Mouse (Mus musculus): Measurements from ENCODE around the gene Chst8. TPM values are rescaled to one million over a fixed set of nuclear protein-coding genes. Genes with fewer than 3 reads are reported as not detected.

The Chst8 gene
- total RNA-seq, 2 experiments from 2014 or later, result not detected

- ATAC-seq (replicated peaks; ENCODE audit: poor library complexity, severe bottlenecking), result peak; percentile 50; the same call in 1 of the 2 replicates
Measured at GRCm38 (mm10) chr7:34719599-34719998, 92.9 kb downstream of the Chst8 start.

DNA sequence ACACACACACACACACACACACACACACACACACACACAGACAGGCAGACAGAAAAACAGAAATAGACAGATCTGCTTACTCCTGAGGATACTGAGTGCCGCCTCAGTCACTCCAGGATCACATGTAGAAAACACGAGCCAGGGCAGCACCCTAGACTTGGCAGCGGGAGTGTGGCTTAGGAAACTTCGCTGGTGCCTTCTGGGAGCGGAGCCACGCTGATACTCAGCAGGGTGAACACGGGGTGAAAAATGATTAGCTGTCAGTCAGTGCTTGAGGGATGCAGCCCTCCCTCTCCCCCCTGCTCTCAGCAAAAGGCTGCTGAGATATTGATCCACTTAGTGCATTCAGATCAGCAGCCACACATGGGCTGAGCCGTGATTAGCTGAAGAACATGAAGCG, 93.9 kb downstream of the Chst8 start:
- ATAC-seq (replicated peaks; ENCODE audit: poor library complexity, severe bottlenecking), result no peak

- ATAC-seq (replicated peaks; ENCODE audit: poor library complexity, severe bottlenecking), result no peak
Measured at GRCm38 (mm10) chr7:34717161-34717810, 95.2 kb downstream of the Chst8 start.

DNA sequence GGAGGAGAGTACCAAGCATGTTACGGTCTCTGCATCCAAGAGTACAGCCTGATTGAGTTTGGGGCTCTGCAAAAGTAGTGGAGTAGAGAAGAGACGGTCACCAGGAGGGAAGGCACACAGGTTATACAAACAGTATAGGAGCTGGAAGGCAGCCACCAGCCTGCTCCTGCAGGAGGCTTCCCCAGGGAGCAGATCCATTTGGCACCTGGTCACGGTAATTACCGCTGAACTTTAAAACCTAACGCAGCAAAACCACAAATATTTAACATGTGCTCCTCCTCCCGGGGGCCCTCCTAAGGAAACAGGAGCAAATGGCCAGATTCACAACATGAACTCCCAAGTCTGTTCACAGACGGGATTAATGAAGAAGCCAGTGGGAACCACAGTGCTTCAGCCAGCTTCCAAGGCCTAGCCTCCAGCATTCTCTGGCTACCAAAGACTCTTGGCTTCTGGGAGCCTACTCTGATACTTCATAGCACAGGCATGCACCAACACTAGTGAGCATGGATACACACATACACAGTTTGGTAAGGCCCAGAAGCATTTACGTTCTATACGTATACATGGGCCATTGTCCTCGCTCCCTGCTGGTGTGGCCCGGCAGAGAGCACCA, 97.6 kb downstream of the Chst8 start:
- ATAC-seq (replicated peaks; ENCODE audit: poor library complexity, severe bottlenecking), result no peak

DNA sequence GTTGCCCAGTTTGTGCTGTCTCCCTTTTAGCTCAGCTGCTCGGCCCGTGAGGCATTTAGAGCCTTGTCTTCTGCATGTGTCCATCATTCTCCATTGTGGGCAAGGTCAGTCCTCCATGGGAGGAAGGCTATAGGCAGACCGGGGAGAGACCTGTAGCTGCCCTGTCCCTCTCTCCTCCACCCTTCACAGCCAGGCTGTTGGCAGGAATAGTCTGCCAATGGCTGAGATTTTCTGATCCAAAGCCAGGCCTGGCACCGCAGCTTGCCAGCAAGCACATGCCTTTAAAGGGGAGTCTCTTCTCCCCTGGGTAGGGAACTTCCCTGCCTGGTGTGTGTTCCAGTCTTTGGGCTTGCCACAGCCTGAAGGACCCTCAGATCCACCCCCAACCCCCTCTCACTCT, 103.4 kb downstream of the Chst8 start:
- no peak for ATAC-seq (replicated peaks; ENCODE audit: poor library complexity, severe bottlenecking)

GRCm38 (mm10) chr7:34704401-34704800, 108.1 kb downstream of the Chst8 start:
- ATAC-seq (replicated peaks; ENCODE audit: poor library complexity, severe bottlenecking), result no peak

- no peak for ATAC-seq (replicated peaks; ENCODE audit: poor library complexity, severe bottlenecking)
Measured at GRCm38 (mm10) chr7:34703437-34703836, 109.1 kb downstream of the Chst8 start.

- no peak for ATAC-seq (replicated peaks; ENCODE audit: poor library complexity, severe bottlenecking)
Measured at GRCm38 (mm10) chr7:34702718-34703351, 109.7 kb downstream of the Chst8 start.

- ATAC-seq (replicated peaks; ENCODE audit: poor library complexity, severe bottlenecking), result no peak
Measured at GRCm38 (mm10) chr7:34699888-34700287, 112.6 kb downstream of the Chst8 start.

DNA sequence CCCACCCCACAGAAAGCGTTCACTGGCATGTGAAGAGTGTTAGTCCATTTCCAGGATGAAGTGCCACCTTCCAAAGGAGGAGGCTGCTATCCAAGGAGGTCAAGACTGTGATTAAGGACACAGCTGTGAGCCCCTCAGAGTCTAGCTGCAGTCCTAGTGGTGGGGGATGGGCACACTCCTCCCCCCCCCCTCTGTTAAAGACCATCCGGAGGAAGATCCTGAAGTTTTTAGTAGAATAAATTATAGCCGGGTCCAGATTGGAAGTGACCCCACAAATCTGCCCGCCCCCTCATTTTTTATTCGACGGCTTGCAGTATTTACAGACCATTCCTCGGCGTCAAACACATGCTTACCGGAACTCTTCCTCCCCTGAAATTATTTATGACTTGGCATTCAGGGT, 114.3 kb downstream of the Chst8 start:
- no peak for ATAC-seq (replicated peaks; ENCODE audit: poor library complexity, severe bottlenecking)

DNA sequence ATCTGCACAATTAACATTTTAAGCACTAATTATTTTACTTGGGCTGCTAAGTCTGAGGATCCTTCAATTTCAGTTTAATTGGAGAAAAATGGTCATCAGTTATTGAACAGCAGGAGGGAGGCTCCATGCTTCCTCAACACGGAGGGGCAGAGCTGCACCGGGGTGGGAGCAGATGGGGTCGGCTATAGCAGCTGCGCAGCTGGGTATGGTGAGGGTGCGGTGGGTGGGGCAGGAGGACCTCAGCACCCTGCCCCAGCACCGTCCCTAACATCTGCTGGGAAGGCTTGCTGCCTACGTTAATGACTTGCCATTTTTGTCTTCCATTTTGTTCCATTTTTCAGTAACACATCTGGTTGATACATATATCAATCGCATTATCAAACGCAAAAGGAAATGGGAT, 116.4 kb downstream of the Chst8 start:
- ATAC-seq (replicated peaks; ENCODE audit: poor library complexity, severe bottlenecking), result no peak

DNA sequence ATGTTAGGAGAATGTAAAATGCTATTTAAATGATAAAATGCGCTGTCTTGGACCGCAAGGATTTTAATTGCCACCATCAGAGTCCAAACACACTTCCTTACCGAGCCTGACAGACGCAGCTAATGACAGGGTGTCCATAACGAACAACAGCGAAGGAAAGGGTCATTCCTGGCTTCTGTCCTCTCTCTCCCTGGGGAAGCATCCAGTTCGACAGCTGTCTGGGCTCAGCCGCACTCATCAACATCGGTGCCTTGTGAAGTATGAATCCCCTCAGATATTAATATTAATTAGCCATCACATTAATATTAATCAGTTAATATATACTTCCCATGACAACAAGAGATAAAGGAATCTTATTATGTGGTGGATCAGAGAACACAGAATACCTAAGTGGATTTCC, 117.6 kb downstream of the Chst8 start:
- no peak for ATAC-seq (replicated peaks; ENCODE audit: poor library complexity, severe bottlenecking)

- ATAC-seq (replicated peaks; ENCODE audit: poor library complexity, severe bottlenecking), result no peak
Measured at GRCm38 (mm10) chr7:34693916-34694315, 118.6 kb downstream of the Chst8 start.

DNA sequence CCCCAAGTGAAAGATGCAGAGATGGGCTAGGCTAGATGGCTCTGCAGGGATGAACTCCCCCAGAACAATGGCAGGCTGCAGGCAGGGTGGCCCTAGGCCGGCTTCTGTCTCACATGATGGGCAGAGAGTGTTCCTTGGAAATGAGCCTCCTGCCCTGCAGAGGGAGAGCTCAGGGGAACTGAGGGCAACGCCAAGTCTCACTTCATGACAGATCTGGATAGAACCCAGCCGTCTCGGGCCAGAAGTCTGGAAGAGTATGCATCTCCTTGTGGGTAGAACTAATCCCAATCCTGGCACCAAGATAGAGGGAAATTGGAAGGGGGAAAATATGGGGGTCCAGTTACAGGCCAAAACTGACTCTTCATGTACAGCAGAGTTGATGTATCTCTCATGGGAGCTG, 119.4 kb downstream of the Chst8 start:
- ATAC-seq (replicated peaks; ENCODE audit: poor library complexity, severe bottlenecking), result no peak

DNA sequence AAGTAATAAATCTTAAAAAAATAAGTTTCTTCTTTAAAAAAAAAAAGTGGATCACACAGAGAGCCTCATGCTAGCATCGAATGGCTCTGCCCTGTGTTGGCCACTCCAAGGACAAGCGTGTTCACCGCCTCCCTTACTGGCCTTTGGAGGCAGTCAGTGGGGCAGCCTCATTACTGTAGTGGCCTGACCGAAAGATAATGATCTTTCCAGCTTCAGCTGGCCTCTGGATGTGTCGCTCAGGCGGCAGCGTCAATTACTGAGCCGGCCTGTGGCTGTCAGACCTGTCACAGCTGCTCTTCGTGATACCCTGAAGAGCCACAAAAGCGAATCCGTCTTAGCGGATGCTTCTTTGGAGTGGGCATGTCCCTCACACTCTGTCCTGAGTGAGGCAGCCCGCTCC, 122.4 kb downstream of the Chst8 start:
- no peak for ATAC-seq (replicated peaks; ENCODE audit: poor library complexity, severe bottlenecking)

GRCm38 (mm10) chr7:34689028-34689427, 123.5 kb downstream of the Chst8 start:
- no peak for ATAC-seq (replicated peaks; ENCODE audit: poor library complexity, severe bottlenecking)

DNA sequence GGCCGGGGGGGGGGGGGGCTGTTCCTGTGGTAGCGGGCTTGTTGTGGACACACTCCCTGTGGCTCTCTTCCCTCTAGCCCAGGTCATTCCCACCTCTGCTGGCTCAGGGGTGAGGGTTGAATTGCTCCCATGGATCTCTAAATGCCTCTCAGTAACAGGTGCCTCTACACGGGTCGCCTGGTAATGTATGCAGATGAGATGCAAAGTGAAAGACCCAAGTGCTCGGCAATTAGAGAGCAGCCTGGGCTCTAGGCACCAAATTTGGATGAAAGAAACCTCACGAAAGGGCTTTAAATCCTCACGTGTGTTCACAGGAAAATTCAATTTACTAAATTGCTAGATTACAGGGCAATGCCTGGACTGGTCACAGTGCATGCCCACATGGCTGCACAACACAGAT, 126.7 kb downstream of the Chst8 start:
- no peak for ATAC-seq (replicated peaks; ENCODE audit: poor library complexity, severe bottlenecking)

DNA sequence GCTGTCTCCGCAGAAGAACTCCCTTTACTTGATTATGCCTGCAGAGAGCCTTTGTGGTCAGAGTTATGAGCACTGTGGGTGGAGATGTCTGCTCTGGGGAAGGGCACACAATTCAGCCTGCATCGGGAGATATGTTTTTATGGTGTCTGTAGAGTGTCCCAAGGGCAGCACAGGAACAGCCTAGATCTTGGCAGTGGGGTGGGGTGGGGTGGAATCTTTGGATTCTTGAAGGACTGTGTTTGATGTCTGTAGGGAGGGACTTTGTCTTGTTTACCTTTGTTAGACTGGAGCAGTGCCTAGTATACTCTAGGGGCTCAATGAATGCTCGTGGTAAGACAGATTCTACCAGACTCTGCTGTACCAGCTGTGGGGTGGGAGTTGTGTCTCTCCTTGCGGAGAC, 127.3 kb downstream of the Chst8 start:
- ATAC-seq (replicated peaks; ENCODE audit: poor library complexity, severe bottlenecking), result no peak

- no peak for ATAC-seq (replicated peaks; ENCODE audit: poor library complexity, severe bottlenecking)
Measured at GRCm38 (mm10) chr7:34680771-34681421, 131.6 kb downstream of the Chst8 start.

DNA sequence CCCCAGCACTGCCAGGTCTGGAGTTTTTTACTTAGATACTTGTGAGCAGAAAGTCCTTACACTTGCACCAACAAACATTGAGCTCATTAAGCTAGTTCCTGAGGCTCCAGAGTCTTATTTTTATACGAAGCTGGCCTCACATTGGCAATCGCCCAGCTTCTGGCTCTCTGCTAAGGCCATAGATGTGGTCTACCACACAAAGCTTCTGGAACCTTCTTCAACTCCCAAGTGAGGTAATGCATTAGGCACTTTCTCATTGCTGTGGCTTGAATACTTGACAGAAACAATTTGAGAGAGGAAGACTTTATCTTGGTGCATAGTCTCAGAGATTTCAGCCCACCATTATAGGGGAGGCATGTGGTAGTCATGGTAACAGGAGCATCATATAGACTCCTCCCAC, 132.6 kb downstream of the Chst8 start:
- no peak for ATAC-seq (replicated peaks; ENCODE audit: poor library complexity, severe bottlenecking)

GRCm38 (mm10) chr7:34675831-34676514, 136.5 kb downstream of the Chst8 start:
- peak; percentile 61 for ATAC-seq (replicated peaks; ENCODE audit: poor library complexity, severe bottlenecking)

All from granulocyte monocyte progenitor cell, adult 5-6 weeks (primary cell).